Comparison of ENCODE assay signal across 16 mouse cellular contexts in the genomic region with DNA sequence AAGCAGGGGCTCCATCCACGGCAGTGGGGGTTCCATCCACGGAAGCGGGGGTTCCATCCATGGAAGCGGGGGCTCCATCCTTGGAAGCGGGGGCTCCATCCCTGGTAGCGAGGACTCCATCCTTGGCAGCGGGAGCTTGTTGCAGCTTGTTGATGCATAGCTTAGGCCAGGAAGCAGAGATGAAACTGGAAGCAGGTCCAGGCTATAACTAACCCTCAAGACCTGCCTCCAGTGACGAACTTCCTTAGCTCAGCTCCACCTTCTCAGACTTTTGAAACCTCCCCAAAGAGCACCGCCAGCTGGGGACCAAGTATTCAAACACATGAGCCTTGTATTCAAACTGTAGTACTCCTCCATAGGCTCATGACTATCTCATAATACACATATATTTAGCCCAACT. TPM values are rescaled to one million over a fixed set of nuclear protein-coding genes. Genes with fewer than 3 reads are reported as not detected.
DNase-seq lines count a peak whose midpoint lies in the region; TF ChIP-seq lines count a peak whose summit lies in the region.
"Had no signal": no experiment of that assay in that cellular context is flagged by ENCODE, and none has a peak within 500 bp of the region (broad histone marks: within the 10 kb centered on the region; RNA-seq: fewer than 3 reads in every experiment).

No protein-coding gene starts in this region.

- TF ChIP-seq RAD21 in CH12.LX (IDR thresholded peaks at IDR 0.05; ENCODE audit: low read depth, low read length) = no peak

- no peaks in the 10 kb centered on the region for H3K79me2 ChIP-seq in CH12.LX (replicated peaks; ENCODE audit: control insufficient read depth, extremely low read depth, insufficient read depth, poor library complexity, severe bottlenecking)

- no peak for TF ChIP-seq POLR2A in testis, adult 2 months (IDR thresholded peaks at IDR 0.05; ENCODE audit: control insufficient read depth, low read depth, low read length)
- peak; percentile 62 for TF ChIP-seq POLR2A in CH12.LX (IDR thresholded peaks at IDR 0.05; ENCODE audit: low read depth, low read length)

- H3K9me3 ChIP-seq in CH12.LX (replicated peaks; ENCODE audit: low read length) = no peaks in the 10 kb centered on the region
- H3K9me3 ChIP-seq: G1E had no signal

- TF ChIP-seq EP300 in CH12.LX (IDR thresholded peaks at IDR 0.05; ENCODE audit: low read length) = no peak

- no peaks in the 10 kb centered on the region for H3K36me3 ChIP-seq in testis, adult 2 months (ENCODE audit: control insufficient read depth, insufficient read depth, low read length)
- no peaks in the 10 kb centered on the region for H3K36me3 ChIP-seq in CH12.LX (replicated peaks in 1 of 2; ENCODE audit: control insufficient read depth in 1 of 2, insufficient read depth in 1 of 2, low read length in 1 of 2)
- H3K36me3 ChIP-seq: G1E had no signal

- H3K4me2 ChIP-seq in CH12.LX (ENCODE audit: insufficient read depth, low read depth, poor library complexity, severe bottlenecking) = no peak overlapping the region; the same call in 1 of the 2 replicates

- dilution Hi-C loops in CH12.LX (cut with MboI; ENCODE audit: extremely low pct_ligation_motif_present, extremely low pct_unique_long_range_greater_than_20kb, low sequenced_read_pairs) = no loop called here

- DNase-seq in testis, postnatal 14 days (ENCODE audit: low spot score) = no peak
- DNase-seq in CH12.LX (ENCODE audit: extremely low read depth) = peak; percentile 65
- no peak for DNase-seq in spleen, postnatal 4 days (ENCODE audit: low spot score in 2 of 2)
- DNase-seq: adrenal gland, adult 2 months; adrenal gland, adult 8-10 months; adrenal gland, postnatal 10 days; adrenal gland, postnatal 14 days; adrenal gland, postnatal 25 days; adrenal gland, postnatal 36 days; B cell, adult 2 months; cerebellum, adult 11 months; cerebellum, adult 11-12 months; cerebellum, adult 18-20 months; cerebellum, adult 2 months had no signal

- TF ChIP-seq CTCF in testis, adult 2 months (IDR thresholded peaks at IDR 0.05; ENCODE audit: control insufficient read depth, insufficient read depth, insufficient replicate concordance, low read depth, low read length) = no peak
- TF ChIP-seq CTCF in CH12.LX (conservative IDR thresholded peaks at IDR 0.05 in 1 of 2, IDR thresholded peaks at IDR 0.05 in 1 of 2; ENCODE audit: low read depth in 2 of 2, low read length in 2 of 2) = no peak

- peak overlapping the region; percentile 42; the same call in 1 of the 2 replicates for H3K27ac ChIP-seq in testis, adult 2 months (ENCODE audit: control insufficient read depth, insufficient read depth, low read depth, low read length)
- no peak overlapping the region for H3K27ac ChIP-seq in CH12.LX (ENCODE audit: insufficient read depth, low read depth)

- peak overlapping the region; percentile 25 for H3K9ac ChIP-seq in CH12.LX (ENCODE audit: insufficient read depth, low read depth)

- in situ Hi-C loops in CH12.LX (cut with MboI; ENCODE audit: low pct_ligation_motif_present, low pct_unique_long_range_greater_than_20kb, low sequenced_read_pairs) = no loop called here

- no peaks in the 10 kb centered on the region for H3K27me3 ChIP-seq in testis, adult 2 months (ENCODE audit: control insufficient read depth, insufficient read depth, low read length)
- H3K27me3 ChIP-seq in CH12.LX (replicated peaks) = no peaks in the 10 kb centered on the region

- H3K4me1 ChIP-seq in testis, adult 2 months (ENCODE audit: control insufficient read depth, insufficient read depth, low read length) = no peaks in the 10 kb centered on the region
- H3K4me1 ChIP-seq in CH12.LX (ENCODE audit: control insufficient read depth in 1 of 2, insufficient read depth in 2 of 2) = no peaks in the 10 kb centered on the region; a peak in 1 of 4 replicates

- peak overlapping the region; percentile 38 for H3K4me3 ChIP-seq in testis, adult 2 months (ENCODE audit: control insufficient read depth, low read depth, low read length)
- peak overlapping the region; percentile 61 to 63 (median 62) for H3K4me3 ChIP-seq in CH12.LX (replicated peaks in 1 of 3; ENCODE audit: low read depth in 2 of 3, low read length in 2 of 3, poor library complexity in 1 of 3)

TF ChIP-seq in CH12.LX, 34 proteins besides CTCF, POLR2A, EP300 and RAD21:
- peak; percentile 92 for TF ChIP-seq TBP (conservative IDR thresholded peaks at IDR 0.05; ENCODE audit: low read depth, low read length)
- no peak for TF ChIP-seq CHD2 (IDR thresholded peaks at IDR 0.05; ENCODE audit: low read length)
- no peak for TF ChIP-seq ZMIZ1 (IDR thresholded peaks at IDR 0.05; ENCODE audit: low read depth, low read length)
- TF ChIP-seq TCF12 (IDR thresholded peaks at IDR 0.05; ENCODE audit: low read depth, low read length) = 0 out of 2 replicates have a peak, but pooled peaks have one; percentile 8
- no peak for TF ChIP-seq ZNF384 (IDR thresholded peaks at IDR 0.05; ENCODE audit: low read depth, low read length)
- TF ChIP-seq JUND (conservative IDR thresholded peaks at IDR 0.05; ENCODE audit: low read depth, low read length) = no peak
- 0 out of 2 replicates have a peak, but pooled peaks have one; percentile 46 for TF ChIP-seq NELFE (IDR thresholded peaks at IDR 0.05; ENCODE audit: low read depth, low read length)
- TF ChIP-seq MEF2A (IDR thresholded peaks at IDR 0.05; ENCODE audit: borderline replicate concordance, low read depth, low read length) = no peak
- TF ChIP-seq UBTF (IDR thresholded peaks at IDR 0.05; ENCODE audit: low read depth, low read length) = no peak

RNA-seq across cellular contexts. Expression of gene Zmat1, which starts 16.1 kb away (rescaled TPM):
- 0.71 and 1.2 TPM in 2 replicates for polyA plus RNA-seq in testis, adult 2 months (2012; rRNA removed)
- total RNA-seq in CH12.LX (2012; rRNA removed) (0.68 and 0.80 TPM in 2 replicates), CH12.LX (2014; rRNA removed) (0.93 and 1.00 TPM in 2 replicates)
- polyA plus RNA-seq in CH12.LX (2012; ENCODE audit: insufficient read length, low read depth) = 4.1 and 4.5 TPM in 2 replicates
